Mouse (Mus musculus) hematopoietic stem cell, adult 5-6 weeks (primary cell): ENCODE results near the gene Map3k3. TPM values are rescaled to one million over a fixed set of nuclear protein-coding genes. Genes with fewer than 3 reads are reported as not detected.
"Not testable (repeated sequence)": the region's sequence is repeated elsewhere in the genome, so short reads cannot be mapped to it uniquely, and the experiment has no call there.

Experiments used
- ATAC-seq, 2 experiments: fragments of 125-278 bp in 1 of 2; replicated peaks in 1 of 2; 2 replicates each; pipeline ENCODE4 v1.8.0; 2016 to 2017; ENCODE audit warnings: inconsistent platforms in 2 of 2, mild to moderate bottlenecking in 2 of 2, moderate number of reproducible peaks in 2 of 2, low read depth in 1 of 2, moderate TSS enrichment in 1 of 2; ENCODE audit not compliant: low FRiP score in 2 of 2, poor library complexity in 2 of 2, severe bottlenecking in 2 of 2, insufficient read depth in 1 of 2, low TSS enrichment in 1 of 2
- total RNA-seq: library from RNA; stranded (forward); fragments of 172-1452, 232-1000 nt; gene quantifications from 2 replicates; pipeline ENCODE4 v1.2.3, GENCODE M21; 2017

Gene Map3k3
- total RNA-seq, 1 experiment from 2014 or later = 37.0 TPM

DNA sequence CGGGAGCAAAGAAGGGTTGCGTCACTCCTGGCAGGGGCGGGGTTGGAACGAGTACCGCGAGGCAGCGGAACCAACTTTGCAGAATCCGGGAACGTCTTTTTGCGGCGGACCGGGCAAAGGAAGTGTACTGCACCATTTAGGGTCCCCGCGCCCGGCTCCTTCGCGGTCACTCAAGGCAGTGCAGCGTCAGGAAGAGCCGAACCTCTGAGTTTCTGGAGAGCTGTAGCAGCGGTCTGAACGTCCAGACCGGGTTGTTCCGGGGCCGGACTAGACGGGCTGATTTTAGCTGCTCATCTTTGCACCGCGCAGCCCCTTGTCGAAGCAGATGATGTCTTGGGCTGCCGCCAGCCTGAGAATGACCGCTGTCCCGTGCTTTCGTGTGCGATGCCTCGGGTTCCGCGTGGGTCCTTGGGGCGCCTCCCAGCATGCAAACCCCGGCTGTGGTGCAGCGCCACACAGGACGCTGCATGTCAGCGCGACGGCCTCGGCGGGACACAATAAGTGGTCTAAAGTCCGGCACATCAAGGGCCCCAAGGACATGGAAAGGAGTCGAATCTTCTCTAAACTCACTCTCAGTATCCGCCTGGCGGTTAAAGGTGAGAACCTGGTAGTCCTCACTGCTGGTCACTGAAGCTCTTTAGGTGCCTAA lies 18.4 kb upstream of the Map3k3 start, which contains the start of gene Taco1:
Taco1 (plus strand) TSS at position 139 of the 649 bp plus-strand sequence.
- peak; percentile 97 to 99 for ATAC-seq

GRCm38 (mm10) chr11:106066616-106067015 lies 17.8 kb upstream of the Map3k3 start:
- not testable (repeated sequence) for ATAC-seq

GRCm38 (mm10) chr11:106073774-106074173 lies 10.6 kb upstream of the Map3k3 start:
- ATAC-seq = no peak

GRCm38 (mm10) chr11:106076321-106076720 lies 8.1 kb upstream of the Map3k3 start:
- peak; percentile 80 to 89 for ATAC-seq

DNA sequence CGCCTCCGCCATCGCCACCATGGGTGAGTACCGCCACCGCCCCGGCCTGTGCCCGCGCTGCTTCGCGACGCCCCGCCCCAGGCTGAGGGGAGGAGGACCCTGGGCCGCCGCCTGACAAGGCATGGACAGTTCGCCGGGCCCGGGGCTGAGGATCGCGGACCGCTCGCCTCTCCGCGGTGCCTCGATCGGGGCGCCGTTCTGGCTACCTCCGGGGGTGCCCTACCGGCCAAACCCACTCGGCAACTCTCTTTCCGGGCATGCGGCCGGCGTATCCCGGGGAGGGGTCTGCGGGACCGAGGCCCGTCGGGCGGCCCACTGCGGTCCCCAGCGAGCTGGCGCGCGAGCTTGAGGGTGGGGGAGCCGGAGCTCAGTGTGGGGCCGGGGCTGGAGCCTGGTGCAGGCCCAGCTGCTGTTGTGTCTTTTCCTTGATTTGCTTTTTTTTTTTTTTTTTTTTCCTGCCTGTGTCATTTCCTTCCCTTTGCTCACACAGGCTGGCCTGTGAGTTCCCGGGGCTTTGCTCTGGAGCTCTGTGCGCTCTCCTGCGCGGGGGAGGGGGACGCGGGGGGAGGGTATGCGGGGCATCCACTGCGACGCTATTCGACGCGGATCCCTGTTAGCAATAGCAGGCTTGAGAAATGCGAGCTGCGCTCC lies 623 bp downstream of the Map3k3 start:
- ATAC-seq = peak in 1 of 2 experiments; percentile 2; a peak in 1 of 4 replicates

GRCm38 (mm10) chr11:106098223-106098622 lies 13.8 kb downstream of the Map3k3 start:
- ATAC-seq = no peak; a peak in 2 of 4 replicates

GRCm38 (mm10) chr11:106102866-106103265 lies 18.5 kb downstream of the Map3k3 start:
- no peak for ATAC-seq

DNA sequence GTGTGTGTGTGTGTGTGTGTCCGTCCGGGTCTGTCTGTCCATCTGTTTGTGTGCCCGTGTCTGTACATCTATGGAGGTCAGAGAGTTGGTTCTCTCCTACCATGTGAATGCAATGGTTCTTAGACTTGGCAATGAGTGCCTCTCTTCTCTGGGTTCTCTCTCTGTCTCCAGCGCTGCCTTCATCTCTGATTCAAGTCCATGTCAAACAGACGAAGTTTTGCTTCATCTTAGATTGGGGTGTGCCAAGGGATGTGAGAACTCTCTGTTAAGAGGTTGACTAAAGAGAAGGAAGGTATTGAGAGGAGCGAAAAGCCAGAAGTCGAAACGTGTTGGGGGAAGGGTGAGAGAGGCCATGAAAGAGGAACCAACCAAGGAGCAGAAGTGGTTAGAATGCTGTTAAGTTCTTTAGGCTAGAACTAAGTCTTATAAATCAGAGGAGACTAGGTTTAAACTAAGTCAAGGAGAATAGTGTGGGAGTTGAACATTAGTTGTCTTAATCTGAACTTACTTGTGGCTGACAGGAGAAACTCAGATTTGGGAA lies 21.7 kb downstream of the Map3k3 start:
- ATAC-seq = peak; percentile 81 to 83

GRCm38 (mm10) chr11:106111688-106112087 lies 27.3 kb downstream of the Map3k3 start:
- ATAC-seq = no peak

DNA sequence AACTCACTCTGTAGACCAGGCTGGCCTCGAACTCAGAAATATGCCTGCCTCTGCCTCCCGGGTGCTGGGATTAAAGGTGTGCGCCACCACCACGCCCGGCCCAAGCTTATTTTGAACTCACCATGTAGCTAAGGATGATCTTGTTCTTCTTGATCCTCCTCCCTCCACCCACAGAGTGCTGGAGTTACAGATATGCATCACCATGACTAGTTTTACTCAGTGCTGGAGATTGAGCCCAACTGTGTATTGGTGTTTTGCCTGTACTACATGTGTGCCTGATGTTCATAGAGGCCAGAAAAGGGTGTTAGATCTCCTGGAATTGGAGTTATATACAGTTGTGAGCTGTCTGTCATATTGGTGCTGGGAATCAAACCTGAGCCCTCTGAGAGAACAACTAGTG lies 37.8 kb downstream of the Map3k3 start:
- peak; percentile 3 to 37; a peak in 1 of 4 replicates for ATAC-seq

- peak; percentile 88 to 96 for ATAC-seq
Measured at GRCm38 (mm10) chr11:106122736-106123135, 38.3 kb downstream of the Map3k3 start.

DNA sequence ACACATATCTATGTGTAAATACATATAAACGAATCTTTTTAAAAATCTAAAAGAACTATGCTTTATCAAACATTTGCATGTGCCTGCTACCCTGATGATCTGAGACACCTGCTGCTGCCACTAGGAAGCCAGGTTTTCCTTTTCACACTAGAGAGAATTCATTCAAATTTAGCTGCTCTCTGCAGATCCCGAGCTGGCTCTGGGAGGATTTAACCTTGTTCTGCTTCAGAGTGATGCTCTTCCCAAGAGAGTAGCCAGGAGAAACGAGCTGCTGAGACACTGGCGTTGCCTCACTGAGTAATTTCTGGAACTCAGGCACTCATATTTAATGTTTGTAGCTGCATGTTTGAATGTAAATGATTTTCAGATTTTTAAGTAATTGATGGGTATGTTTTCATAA lies 40.4 kb downstream of the Map3k3 start:
- ATAC-seq = no peak

DNA sequence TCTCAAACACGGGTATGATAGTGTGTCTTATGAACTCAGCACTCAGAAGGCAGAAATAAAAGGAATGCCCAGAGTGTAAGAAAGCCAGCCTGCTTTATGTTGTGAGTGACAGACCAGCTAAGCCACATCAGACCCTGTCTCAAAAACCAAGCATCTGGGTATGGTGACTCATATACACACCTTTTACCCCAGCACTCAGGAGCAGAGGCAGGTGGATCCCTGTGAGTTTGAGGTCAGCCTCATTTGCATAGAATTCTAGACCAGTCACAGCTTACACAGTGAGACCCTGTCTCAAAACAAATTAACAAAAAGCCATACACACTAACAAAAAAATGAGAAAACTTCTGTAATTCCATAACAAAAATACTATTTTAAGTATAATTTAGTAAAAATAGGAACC lies 41.4 kb downstream of the Map3k3 start:
- no peak for ATAC-seq

GRCm38 (mm10) chr11:106126727-106127373 lies 42.4 kb downstream of the Map3k3 start:
- not testable (repeated sequence) for ATAC-seq

- ATAC-seq = no peak
Measured at GRCm38 (mm10) chr11:106129477-106129876, 45.1 kb downstream of the Map3k3 start.

DNA sequence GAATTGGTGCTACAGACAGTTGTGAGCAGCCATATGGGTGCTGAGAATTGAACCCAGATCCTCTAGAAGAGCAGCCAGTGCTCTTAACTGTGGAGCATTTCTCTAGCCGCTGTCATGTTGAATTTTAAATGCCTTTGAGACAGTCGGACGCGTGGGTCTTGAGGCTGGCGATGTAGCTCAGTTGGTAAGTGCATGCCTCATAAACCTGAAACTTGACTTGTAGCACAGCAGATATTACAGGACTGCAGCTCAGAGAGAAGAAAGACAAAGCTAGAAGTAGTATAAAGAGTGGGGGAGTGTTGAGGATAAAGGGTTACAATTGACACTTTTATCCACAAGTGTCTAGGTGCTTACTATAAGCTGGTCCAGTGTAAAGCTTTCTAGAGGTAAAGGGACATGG lies 48.1 kb downstream of the Map3k3 start:
- ATAC-seq = no peak

DNA sequence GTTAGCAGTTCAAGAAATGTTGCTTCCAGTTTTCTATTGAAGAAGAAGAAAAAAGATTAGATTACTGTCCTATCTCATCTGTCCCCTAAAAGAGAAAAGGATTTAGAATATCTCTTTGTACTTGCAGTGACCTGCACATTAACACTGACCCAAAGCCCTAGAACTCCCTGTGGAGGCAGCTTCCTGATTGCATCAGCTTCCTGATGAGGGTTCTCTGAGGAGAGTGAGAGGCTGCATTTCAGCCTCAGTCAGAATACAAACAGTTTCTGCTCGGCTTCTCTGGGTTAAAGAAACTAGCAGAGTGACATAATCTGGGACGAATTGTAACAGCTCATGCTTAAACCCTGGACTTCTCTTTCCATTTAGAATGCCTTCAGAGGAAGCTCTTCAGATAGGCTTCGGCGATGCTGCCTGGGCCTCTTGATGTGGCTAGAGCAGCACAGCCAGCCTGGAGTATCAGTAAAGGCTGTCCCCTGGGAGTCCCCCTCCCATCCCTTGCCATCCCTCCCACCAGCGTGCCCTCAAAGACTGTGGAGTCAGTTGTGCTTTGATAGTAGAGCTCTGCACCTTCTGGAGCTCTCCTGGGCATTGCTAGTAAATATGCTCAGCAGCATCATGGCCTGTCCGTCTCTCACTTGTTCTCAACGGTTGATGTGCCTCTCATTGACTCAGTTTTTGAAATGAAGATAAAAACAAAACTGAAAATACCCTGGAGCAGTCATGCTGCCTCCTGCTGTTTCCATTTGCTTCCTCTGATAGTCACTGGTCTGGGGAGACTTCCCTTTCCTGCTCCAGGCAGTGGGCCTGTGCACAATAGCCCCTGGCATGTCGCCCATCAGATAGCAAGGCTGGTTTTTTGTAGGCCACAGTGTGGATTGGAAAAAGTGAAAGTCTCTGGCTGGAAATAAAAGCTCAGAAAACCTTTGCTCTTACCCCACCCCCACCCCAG lies 50.4 kb downstream of the Map3k3 start:
- ATAC-seq = peak; percentile 93 to 98
